Mouse (Mus musculus) bone marrow macrophage, adult 2 months (primary cell): ENCODE data around the gene Ttc24.

Experiments
- CTCF ChIP-seq: IDR thresholded peaks from 2 replicates; pipeline ENCODE4 v1.5.1; 2012; ENCODE audit warnings: low read depth, mild to moderate bottlenecking, low read length, moderate library complexity
- POLR2A ChIP-seq: IDR thresholded peaks from 2 replicates; pipeline ENCODE4 v1.6.1; 2012; ENCODE audit warnings: mild to moderate bottlenecking, low read depth, low read length, borderline replicate concordance

GRCm38 (mm10) chr3:88026823-88027222 is 51.3 kb downstream of the Ttc24 start:
- TF ChIP-seq POLR2A (no peak), CTCF (no peak)
